Mouse (Mus musculus) cerebellum, adult 2 months (tissue): ENCODE results near the gene Hist1h2bg.
"Not testable (repeated sequence)": the region's sequence is repeated elsewhere in the genome, so short reads cannot be mapped to it uniquely, and the experiment has no call there.

ENCODE experiments used
- CTCF ChIP-seq: fragments of 200-500 bp; IDR thresholded peaks from 2 replicates; pipeline ENCODE4 v1.5.1; 2011; ENCODE audit warnings: low read depth, mild to moderate bottlenecking, control low read depth, low read length, moderate library complexity, borderline replicate concordance; ENCODE audit not compliant: insufficient read depth
- POLR2A ChIP-seq: fragments of 200-500 bp; IDR thresholded peaks from 2 replicates; pipeline ENCODE4 v1.6.1; 2011; ENCODE audit warnings: low read length, control low read depth, borderline replicate concordance; ENCODE audit not compliant: insufficient read depth

- TF ChIP-seq CTCF, POLR2A: not testable (repeated sequence)
These were observed 28.8 kb upstream of the Hist1h2bg start for GRCm38 (mm10) chr13:23542225-23542980.
